Comparison of ENCODE assay signal across 8 mouse cellular contexts in genomic region chr6:122810615-122811279, GRCm38 (mm10). TPM values are rescaled to one million over a fixed set of nuclear protein-coding genes. Genes with fewer than 3 reads are reported as not detected.
A peak's percentile ranks its signal among the peaks of the same experiment; 100 is the strongest.
DNase-seq lines count a peak whose midpoint lies in the region; ATAC-seq and TF ChIP-seq lines count a peak whose summit lies in the region.

No protein-coding gene starts in this region.

- no peaks in the 10 kb centered on the region for H3K36me3 ChIP-seq in hindbrain, embryonic 10.5 days
- H3K36me3 ChIP-seq in lung, postnatal 0 days (ENCODE audit: insufficient read depth, low read length): no peaks in the 10 kb centered on the region

- no peaks in the 10 kb centered on the region for H3K9me3 ChIP-seq in hindbrain, embryonic 10.5 days
- H3K9me3 ChIP-seq in lung, postnatal 0 days (ENCODE audit: low read length): no peaks in the 10 kb centered on the region

- peak overlapping the region; percentile 80 for H3K4me3 ChIP-seq in hindbrain, embryonic 10.5 days
- H3K4me3 ChIP-seq in lung, postnatal 0 days (ENCODE audit: low read depth, low read length): peak overlapping the region; percentile 66

- H3K27me3 ChIP-seq in hindbrain, embryonic 10.5 days (ENCODE audit: insufficient read depth, poor library complexity, severe bottlenecking): no peaks in the 10 kb centered on the region
- H3K27me3 ChIP-seq in lung, postnatal 0 days (replicated peaks; ENCODE audit: insufficient read depth, low read length): no peaks in the 10 kb centered on the region

- H3K27ac ChIP-seq in hindbrain, embryonic 10.5 days: peak overlapping the region; percentile 96
- H3K27ac ChIP-seq in lung, postnatal 0 days (ENCODE audit: low read length): peak overlapping the region; percentile 99

- WGBS in hindbrain, embryonic 10.5 days: under 1% methylated on average over 30 of the region's 30 CpGs
- WGBS in lung, postnatal 0 days: 1% methylated on average over 30 of the region's 30 CpGs

- peaks cover 12% of the 10 kb centered on the region for H3K4me1 ChIP-seq in hindbrain, embryonic 10.5 days (replicated peaks)
- 0 out of 2 replicates have a peak, but pooled peaks cover 3% of the 10 kb centered on the region for H3K4me1 ChIP-seq in lung, postnatal 0 days (ENCODE audit: insufficient read depth, low read depth, low read length)

- H3K9ac ChIP-seq in lung, postnatal 0 days (replicated peaks; ENCODE audit: low read depth): peak overlapping the region; percentile 69

- DNase-seq in MEL-GATA-1-ER (ENCODE audit: extremely low read depth, low read depth): peak; percentile 99
- peak; percentile 95 for DNase-seq in cerebellum, adult 8-10 months
- peak; percentile 99 for DNase-seq in forelimb bud, embryonic 11.5 days (ENCODE audit: low read depth, low spot score)
- DNase-seq in hindbrain, embryonic 10.5 days (ENCODE audit: low spot score): peak; percentile 97
- DNase-seq in layer of hippocampus, adult 9-11 months: peak; percentile 99
- peak; percentile 99 for DNase-seq in lung, postnatal 0 days (ENCODE audit: low spot score)
- DNase-seq in ovary, postnatal 14 days (ENCODE audit: low spot score): peak; percentile 89
- peak; percentile 88 for DNase-seq in thymus, postnatal 14 days

- H3K4me2 ChIP-seq in lung, postnatal 0 days (replicated peaks; ENCODE audit: low read depth, low read length): peak overlapping the region; percentile 54

- no peak for TF ChIP-seq CTCF in lung, postnatal 0 days (IDR thresholded peaks at IDR 0.05)

- ATAC-seq in lung, postnatal 0 days: peak; percentile 98

- peak; percentile 93 for TF ChIP-seq EP300 in lung, postnatal 0 days (IDR thresholded peaks at IDR 0.05)

RNA-seq across cellular contexts. Expression of gene Foxj2, which starts 9.0 kb away (rescaled TPM):
- polyA plus RNA-seq in hindbrain, embryonic 10.5 days (2016; fragmentation: Nextera tagmentation; extraction: Ambion mirVana): 2.5 and 3.6 TPM in 2 replicates
- 5.5 and 6.1 TPM in 2 replicates for polyA plus RNA-seq in lung, postnatal 0 days (2015; fragmentation: Nextera tagmentation; extraction: Ambion mirVana)

RNA-seq across cellular contexts. Expression of gene Slc2a3, which starts 9.3 kb away (rescaled TPM):
- polyA plus RNA-seq in hindbrain, embryonic 10.5 days (2016; fragmentation: Nextera tagmentation; extraction: Ambion mirVana): 38.5 and 57.1 TPM in 2 replicates
- 3.8 and 5.0 TPM in 2 replicates for polyA plus RNA-seq in lung, postnatal 0 days (2015; fragmentation: Nextera tagmentation; extraction: Ambion mirVana)

RNA-seq across cellular contexts. Expression of gene C3ar1, which starts 45.2 kb away (rescaled TPM):
- polyA plus RNA-seq in hindbrain, embryonic 10.5 days (2016; fragmentation: Nextera tagmentation; extraction: Ambion mirVana): 1.7 and 2.2 TPM in 2 replicates
- polyA plus RNA-seq in lung, postnatal 0 days (2015; fragmentation: Nextera tagmentation; extraction: Ambion mirVana): 3.4 and 3.6 TPM in 2 replicates

Comparison
In these comparisons a context has a peak if more than half of its experiments do, and no peak if none do; other contexts are left out.
1. Peak in every context shown above with its lines: DNase-seq, ATAC-seq, H3K4me3 ChIP-seq and H3K27ac ChIP-seq.